Mouse (Mus musculus) limb, embryonic 12.5 days (tissue): ENCODE results near the gene Gm10721. TPM values are rescaled to one million over a fixed set of nuclear protein-coding genes. Genes with fewer than 3 reads are reported as not detected.
"Not testable (repeated sequence)": the region's sequence is repeated elsewhere in the genome, so short reads cannot be mapped to it uniquely, and the experiment has no call there.

Experiments used
- ATAC-seq: fragments of 200-750 bp; cut with Nextera tagmentation; 2 replicates; pipeline ENCODE4 v1.8.0; 2017; ENCODE audit warnings: low read depth, moderate TSS enrichment; ENCODE audit not compliant: insufficient number of reproducible peaks, insufficient read depth, low FRiP score, low TSS enrichment
- H3K27ac ChIP-seq: fragments of 300-500 bp; sonication (generic); 2 replicates; pipeline ENCODE4 v1.5.1; 2016; ENCODE audit warnings: mild to moderate bottlenecking, moderate library complexity
- H3K27me3 ChIP-seq: fragments of 300-500 bp; sonication (generic); 2 replicates; pipeline ENCODE4 v1.6.1; 2016; ENCODE audit warnings: mild to moderate bottlenecking, moderate library complexity
- H3K36me3 ChIP-seq: fragments of 300-500 bp; sonication (generic); 2 replicates; pipeline ENCODE4 v1.6.1; 2016; ENCODE audit warnings: mild to moderate bottlenecking, moderate library complexity
- H3K4me1 ChIP-seq: fragments of 300-500 bp; sonication (generic); replicated peaks from 2 replicates; pipeline ENCODE4 v1.6.1; 2016
- H3K4me2 ChIP-seq: fragments of 300-500 bp; sonication (generic); 2 replicates; pipeline ENCODE4 v1.6.1; 2016; ENCODE audit warnings: mild to moderate bottlenecking, moderate library complexity
- H3K4me3 ChIP-seq: fragments of 300-500 bp; sonication (generic); replicated peaks from 2 replicates; pipeline ENCODE4 v1.5.1; 2016; ENCODE audit warnings: mild to moderate bottlenecking
- H3K9ac ChIP-seq: fragments of 300-500 bp; sonication (generic); replicated peaks from 2 replicates; pipeline ENCODE4 v1.6.1; 2016; ENCODE audit warnings: mild to moderate bottlenecking, moderate library complexity
- H3K9me3 ChIP-seq: fragments of 300-500 bp; sonication (generic); 2 replicates; pipeline ENCODE4 v1.6.1; 2016; ENCODE audit warnings: mild to moderate bottlenecking, moderate library complexity
- WGBS: fragments of 180-500 bp; shearing (Covaris S2); methylation state at CpG from one replicate; pipeline ENCODE4 v1.1.7; 2016; 5-methylcytosine and 5-hydroxymethylcytosine counted together
- polyA plus RNA-seq: library from polyadenylated mRNA; unstranded; fragments of >200 nt; fragmentation: Nextera tagmentation; extraction: Ambion mirVana; gene quantifications from 2 replicates; pipeline ENCODE4 v1.2.1, GENCODE M21; 2016

The Gm10721 gene
- polyA plus RNA-seq, 1 experiment from 2014 or later: not detected

DNA sequence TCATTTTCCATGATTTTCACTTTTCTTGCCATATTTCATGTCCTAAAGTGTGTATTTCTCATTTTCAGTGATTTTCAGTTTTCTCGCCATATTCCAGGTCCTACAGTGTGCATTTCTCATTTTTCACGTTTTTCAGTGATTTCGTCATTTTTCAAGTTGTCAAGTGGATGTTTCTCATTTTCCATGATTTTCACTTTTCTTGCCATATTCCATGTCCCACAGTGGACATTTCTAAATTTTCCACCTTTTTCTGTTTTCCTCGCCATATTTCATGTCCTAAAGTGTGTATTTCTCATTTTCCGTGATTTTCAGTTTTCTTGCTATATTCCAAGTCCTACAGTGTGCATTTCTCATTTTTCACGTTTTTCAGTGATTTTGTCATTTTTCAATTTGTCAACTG lies 3.0 kb downstream of the Gm10721 start:
- not testable (repeated sequence) for H3K4me2 ChIP-seq, H3K4me1 ChIP-seq, H3K27ac ChIP-seq, H3K36me3 ChIP-seq, H3K4me3 ChIP-seq, H3K9me3 ChIP-seq, ATAC-seq, H3K9ac ChIP-seq, H3K27me3 ChIP-seq
- WGBS: 72% methylated on average over 6 of the region's 6 CpGs

DNA sequence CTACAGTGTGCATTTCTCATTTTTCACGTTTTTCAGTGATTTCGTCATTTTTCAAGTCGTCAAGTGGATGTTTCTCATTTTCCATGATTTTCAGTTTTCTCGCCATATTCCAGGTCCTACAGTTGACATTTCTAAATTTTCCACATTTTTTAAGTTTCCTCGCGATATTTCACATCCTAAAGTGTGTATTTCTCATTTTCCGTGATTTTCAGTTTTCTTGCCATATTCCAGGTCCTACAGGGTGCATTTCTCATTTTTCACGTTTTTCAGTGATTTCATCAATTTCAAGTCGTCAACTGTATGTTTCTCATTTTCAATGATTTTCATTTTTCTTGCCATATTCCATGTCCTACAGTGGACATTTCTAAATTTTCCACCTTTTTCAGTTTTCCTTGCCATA lies 4.2 kb downstream of the Gm10721 start, which contains the start of gene Gm10719:
Gene Gm10719 (plus strand): TSS at position 301 of the 400 bp plus-strand sequence.
- H3K27me3 ChIP-seq, H3K9ac ChIP-seq, H3K4me1 ChIP-seq, H3K4me3 ChIP-seq, H3K36me3 ChIP-seq, ATAC-seq, H3K27ac ChIP-seq, H3K9me3 ChIP-seq, H3K4me2 ChIP-seq: not testable (repeated sequence)
- WGBS: 59% methylated on average over 1 of the region's 9 CpGs

DNA sequence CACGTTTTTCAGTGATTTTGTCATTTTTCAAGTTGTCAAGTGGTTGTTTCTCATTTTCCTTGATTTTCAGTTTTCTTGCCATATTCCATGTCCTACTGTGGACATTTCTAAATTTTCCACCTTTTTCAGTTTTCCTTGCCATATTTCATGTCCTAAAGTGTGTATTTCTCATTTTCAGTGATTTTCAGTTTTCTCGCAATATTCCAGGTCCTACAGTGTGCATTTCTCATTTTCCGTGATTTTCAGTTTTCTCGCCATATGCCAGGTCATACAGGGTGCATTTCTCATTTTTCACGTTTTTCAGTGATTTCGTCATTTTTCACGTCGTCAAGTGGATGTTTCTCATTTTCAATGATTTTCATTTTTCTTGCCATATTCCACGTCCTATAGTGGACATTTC lies 6.0 kb downstream of the Gm10721 start:
- not testable (repeated sequence) for H3K27me3 ChIP-seq, H3K9ac ChIP-seq, H3K4me1 ChIP-seq, H3K27ac ChIP-seq, ATAC-seq, H3K4me2 ChIP-seq, H3K4me3 ChIP-seq, H3K9me3 ChIP-seq, H3K36me3 ChIP-seq
- WGBS: 63% methylated on average over 9 of the region's 9 CpGs

DNA sequence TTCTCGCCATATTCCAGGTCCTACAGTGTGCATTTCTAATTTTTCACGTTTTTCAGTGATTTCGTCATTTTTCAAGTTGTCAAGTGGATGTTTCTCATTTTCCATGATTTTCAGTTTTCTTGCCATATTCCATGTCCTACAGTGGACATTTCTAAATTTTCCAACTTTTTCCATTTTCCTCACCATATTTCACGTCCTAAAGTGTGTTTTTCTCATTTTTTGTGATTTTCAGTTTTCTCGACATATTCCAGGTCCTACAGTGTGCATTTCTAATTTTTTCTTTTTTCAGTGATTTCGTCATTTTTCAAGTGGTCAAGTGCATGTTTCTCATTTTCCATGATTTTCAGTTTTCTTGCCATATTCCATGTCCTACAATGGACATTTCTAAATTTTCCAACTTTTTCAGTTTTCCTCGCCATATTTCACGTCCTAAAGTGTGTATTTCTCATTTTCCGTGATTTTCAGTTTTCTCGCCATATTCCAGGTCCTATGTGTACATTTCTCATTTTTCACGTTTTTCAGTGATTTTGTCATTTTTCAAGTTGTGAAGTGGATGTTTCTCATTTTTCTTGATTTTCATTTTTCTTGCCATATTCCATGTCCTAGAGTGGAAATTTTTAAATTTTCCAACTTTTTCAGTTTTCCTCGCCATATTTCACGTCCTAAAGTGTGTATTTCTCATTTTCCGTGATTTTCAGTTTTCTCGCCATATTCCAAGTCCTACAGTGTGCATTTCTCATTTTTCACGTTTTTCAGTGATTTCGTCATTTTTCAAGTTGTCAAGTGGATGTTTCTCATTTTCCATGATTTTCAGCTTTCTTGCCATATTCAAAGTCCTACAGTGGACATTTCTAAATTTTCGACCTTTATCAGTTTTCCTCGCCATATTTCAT lies 7.1 kb downstream of the Gm10721 start:
- H3K4me1 ChIP-seq, H3K9ac ChIP-seq, H3K36me3 ChIP-seq, H3K27me3 ChIP-seq, H3K4me3 ChIP-seq, H3K9me3 ChIP-seq, ATAC-seq, H3K27ac ChIP-seq, H3K4me2 ChIP-seq: not testable (repeated sequence)
- 73% methylated on average over 17 of the region's 19 CpGs for WGBS

DNA sequence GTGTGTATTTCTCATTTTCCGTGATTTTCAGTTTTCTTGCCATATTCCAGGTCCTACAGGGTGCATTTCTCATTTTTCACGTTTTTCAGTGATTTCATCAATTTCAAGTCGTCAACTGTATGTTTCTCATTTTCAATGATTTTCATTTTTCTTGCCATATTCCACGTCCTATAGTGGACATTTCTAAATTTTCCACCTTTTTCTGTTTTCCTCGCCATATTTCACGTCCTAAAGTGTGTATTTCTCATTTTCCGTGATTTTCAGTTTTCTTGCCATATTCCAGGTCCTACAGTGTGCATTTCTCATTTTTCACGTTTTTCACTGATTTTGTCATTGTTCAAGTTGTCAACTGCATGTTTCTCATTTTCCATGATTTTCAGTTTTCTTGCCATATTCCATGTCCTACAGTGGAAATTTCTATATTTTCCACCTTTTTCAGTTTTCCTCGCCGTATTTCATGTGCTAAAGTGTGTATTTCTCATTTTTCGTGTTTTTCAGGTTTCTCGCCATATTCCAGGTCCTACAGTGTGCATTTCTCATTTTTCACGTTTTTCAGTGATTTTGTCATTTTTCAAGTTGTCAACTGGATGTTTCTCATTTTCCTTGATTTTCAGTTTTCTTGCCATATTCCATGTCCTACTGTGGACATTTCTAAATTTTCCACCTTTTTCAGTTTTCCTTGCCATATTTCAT lies 9.5 kb downstream of the Gm10721 start:
- ATAC-seq, H3K9ac ChIP-seq, H3K36me3 ChIP-seq, H3K9me3 ChIP-seq, H3K4me1 ChIP-seq, H3K27me3 ChIP-seq, H3K27ac ChIP-seq, H3K4me3 ChIP-seq, H3K4me2 ChIP-seq: not testable (repeated sequence)
- 73% methylated on average over 11 of the region's 13 CpGs for WGBS

DNA sequence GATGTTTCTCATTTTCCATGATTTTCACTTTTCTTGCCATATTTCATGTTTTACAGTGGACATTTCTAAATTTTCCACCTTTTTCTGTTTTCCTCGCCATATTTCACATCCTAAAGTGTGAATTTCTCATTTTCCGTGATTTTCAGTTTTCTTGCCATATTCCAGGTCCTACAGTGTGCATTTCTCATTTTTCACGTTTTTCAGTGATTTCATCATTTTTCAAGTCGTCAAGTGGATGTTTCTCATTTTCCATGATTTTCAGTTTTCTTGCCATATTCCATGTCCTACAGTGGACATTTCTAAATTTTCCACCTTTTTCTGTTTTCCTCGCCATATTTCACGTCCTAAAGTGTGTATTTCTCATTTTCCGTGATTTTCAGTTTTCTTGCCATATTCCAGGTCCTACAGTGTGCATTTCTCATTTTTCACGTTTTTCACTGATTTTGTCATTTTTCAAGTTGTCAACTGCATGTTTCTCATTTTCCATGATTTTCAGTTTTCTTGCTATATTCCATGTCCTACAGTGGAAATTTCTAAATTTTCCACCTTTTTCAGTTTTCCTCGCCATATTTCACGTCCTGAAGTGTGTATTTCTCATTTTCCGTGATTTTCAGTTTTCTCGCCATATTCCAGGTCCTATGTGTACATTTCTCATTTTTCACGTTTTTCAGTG lies 10.5 kb downstream of the Gm10721 start, which contains the start of gene Gm10718:
Gene Gm10718 (plus strand): TSS at position 236 of the 673 bp plus-strand sequence.
- ATAC-seq, H3K4me1 ChIP-seq, H3K9me3 ChIP-seq, H3K9ac ChIP-seq, H3K4me2 ChIP-seq, H3K4me3 ChIP-seq, H3K36me3 ChIP-seq, H3K27me3 ChIP-seq, H3K27ac ChIP-seq: not testable (repeated sequence)
- 74% methylated on average over 12 of the region's 13 CpGs for WGBS

DNA sequence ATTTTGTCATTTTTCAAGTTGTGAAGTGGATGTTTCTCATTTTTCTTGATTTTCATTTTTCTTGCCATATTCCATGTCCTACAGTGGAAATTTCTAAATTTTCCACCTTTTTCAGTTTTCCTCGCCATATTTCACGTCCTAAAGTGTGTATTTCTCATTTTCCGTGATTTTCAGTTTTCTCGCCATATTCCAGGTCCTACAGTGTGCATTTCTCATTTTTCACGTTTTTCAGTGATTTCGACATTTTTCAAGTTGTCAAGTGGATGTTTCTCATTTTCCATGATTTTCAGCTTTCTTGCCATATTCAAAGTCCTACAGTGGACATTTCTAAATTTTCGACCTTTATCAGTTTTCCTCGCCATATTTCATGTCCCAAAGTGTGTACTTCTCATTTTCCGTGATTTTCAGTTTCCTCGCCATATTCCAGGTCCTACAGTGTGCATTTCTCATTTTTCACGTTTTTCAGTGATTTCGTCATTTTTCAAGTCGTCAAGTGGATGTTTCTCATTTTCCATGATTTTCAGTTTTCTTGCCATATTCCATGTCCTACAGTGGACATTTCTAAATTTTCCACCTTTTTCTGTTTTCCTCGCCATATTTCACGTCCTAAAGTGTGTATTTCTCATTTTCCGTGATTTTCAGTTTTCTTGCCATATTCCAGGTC lies 11.2 kb downstream of the Gm10721 start:
- not testable (repeated sequence) for ATAC-seq, H3K4me2 ChIP-seq

DNA sequence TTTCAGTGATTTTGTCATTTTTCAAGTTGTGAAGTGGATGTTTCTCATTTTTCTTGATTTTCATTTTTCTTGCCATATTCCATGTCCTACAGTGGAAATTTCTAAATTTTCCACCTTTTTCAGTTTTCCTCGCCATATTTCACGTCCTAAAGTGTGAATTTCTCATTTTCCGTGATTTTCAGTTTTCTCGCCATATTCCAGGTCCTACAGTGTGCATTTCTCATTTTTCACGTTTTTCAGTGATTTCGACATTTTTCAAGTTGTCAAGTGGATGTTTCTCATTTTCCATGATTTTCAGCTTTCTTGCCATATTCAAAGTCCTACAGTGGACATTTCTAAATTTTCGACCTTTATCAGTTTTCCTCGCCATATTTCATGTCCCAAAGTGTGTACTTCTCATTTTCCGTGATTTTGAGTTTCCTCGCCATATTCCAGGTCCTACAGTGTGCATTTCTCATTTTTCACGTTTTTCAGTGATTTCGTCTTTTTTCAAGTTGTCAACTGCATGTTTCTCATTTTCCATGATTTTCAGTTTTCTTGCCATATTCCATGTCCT lies 12.1 kb downstream of the Gm10721 start, which contains the start of gene Gm10717:
Gene Gm10717 (plus strand): TSS at position 506 of the 556 bp plus-strand sequence.
- H3K4me1 ChIP-seq, H3K9me3 ChIP-seq, H3K27ac ChIP-seq, ATAC-seq, H3K36me3 ChIP-seq, H3K4me3 ChIP-seq, H3K9ac ChIP-seq, H3K27me3 ChIP-seq, H3K4me2 ChIP-seq: not testable (repeated sequence)
- 72% methylated on average over 12 of the region's 12 CpGs for WGBS

More for the DNA sequence above, 11.2 kb downstream of the Gm10721 start:
- not testable (repeated sequence) for H3K4me1 ChIP-seq, H3K36me3 ChIP-seq, H3K9me3 ChIP-seq, H3K27ac ChIP-seq, H3K9ac ChIP-seq, H3K27me3 ChIP-seq, H3K4me3 ChIP-seq
- 76% methylated on average over 16 of the region's 16 CpGs for WGBS

DNA sequence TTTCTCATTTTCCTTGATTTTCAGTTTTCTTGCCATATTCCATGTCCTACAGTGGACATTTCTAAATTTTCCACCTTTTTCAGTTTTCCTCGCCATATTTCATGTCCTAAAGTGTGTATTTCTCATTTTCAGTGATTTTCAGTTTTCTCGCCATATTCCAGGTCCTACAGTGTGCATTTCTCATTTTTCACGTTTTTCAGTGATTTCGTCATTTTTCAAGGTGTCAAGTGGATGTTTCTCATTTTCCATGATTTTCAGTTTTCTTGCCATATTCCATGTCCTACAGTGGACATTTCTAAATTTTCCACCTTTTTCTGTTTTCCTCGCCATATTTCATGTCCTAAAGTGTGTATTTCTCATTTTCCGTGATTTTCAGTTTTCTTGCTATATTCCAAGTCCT lies 12.7 kb downstream of the Gm10721 start:
- ATAC-seq: not testable (repeated sequence)
- WGBS: 74% methylated on average over 5 of the region's 6 CpGs

DNA sequence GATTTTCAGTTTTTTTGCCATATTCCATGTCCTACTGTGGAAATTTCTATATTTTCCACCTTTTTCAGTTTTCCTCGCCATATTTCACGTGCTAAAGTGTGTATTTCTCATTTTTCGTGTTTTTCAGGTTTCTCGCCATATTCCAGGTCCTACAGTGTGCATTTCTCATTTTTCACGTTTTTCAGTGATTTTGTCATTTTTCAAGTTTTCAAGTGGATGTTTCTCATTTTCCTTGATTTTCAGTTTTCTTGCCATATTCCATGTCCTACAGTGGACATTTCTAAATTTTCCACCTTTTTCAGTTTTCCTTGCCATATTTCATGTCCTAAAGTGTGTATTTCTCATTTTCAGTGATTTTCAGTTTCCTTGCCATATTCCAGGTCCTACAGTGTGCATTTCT lies 13.2 kb downstream of the Gm10721 start:
- H3K36me3 ChIP-seq, H3K27ac ChIP-seq, H3K4me1 ChIP-seq, H3K4me2 ChIP-seq, ATAC-seq, H3K9me3 ChIP-seq, H3K9ac ChIP-seq, H3K27me3 ChIP-seq, H3K4me3 ChIP-seq: not testable (repeated sequence)
- WGBS: 74% methylated on average over 5 of the region's 5 CpGs

More for the DNA sequence above, 12.7 kb downstream of the Gm10721 start:
- H3K4me1 ChIP-seq, H3K4me2 ChIP-seq, H3K9ac ChIP-seq, H3K36me3 ChIP-seq, H3K4me3 ChIP-seq, H3K27ac ChIP-seq, H3K27me3 ChIP-seq, H3K9me3 ChIP-seq: not testable (repeated sequence)
